Mouse (Mus musculus): ENCODE measurements around the gene Tssk3.

DNA sequence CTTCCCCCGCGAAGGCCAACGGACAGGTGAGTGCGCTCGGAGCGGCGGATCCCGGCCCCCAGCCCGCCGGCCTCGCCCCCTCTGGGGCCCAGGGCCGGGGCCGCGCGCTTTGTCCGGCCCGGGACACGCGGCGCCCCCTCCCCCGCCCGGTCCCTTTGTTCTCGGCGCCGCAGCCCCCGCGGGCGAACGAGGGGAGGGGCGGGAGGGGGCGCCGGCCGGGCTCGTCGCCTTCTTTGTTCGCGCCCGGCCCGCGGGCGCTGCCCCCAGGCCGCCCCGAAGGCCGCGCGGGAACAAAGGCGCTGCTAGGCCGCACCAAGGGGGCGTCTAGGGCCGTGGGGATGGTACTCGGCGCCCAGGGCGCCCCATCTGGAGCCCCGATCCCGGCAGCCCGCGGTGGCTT lies 23.1 kb upstream of the Tssk3 start:
- TF ChIP-seq EP300 (IDR thresholded peaks at IDR 0.05; ENCODE audit: low read depth) (no peak), CTCF (IDR thresholded peaks at IDR 0.05; ENCODE audit: low read depth) (no peak)

Data from liver, postnatal 0 days (tissue).